Mouse (Mus musculus) T-cell, adult 2 months (primary cell): ENCODE data around the gene Rbbp8nl.
"Not testable (repeated sequence)": the region's sequence is repeated elsewhere in the genome, so short reads cannot be mapped to it uniquely, and the experiment has no call there.

Experiments
- DNase-seq: peaks from one replicate; pipeline ENCODE4 v3.0.0; 2022; ENCODE audit warnings: low spot score

Gene Rbbp8nl

DNA sequence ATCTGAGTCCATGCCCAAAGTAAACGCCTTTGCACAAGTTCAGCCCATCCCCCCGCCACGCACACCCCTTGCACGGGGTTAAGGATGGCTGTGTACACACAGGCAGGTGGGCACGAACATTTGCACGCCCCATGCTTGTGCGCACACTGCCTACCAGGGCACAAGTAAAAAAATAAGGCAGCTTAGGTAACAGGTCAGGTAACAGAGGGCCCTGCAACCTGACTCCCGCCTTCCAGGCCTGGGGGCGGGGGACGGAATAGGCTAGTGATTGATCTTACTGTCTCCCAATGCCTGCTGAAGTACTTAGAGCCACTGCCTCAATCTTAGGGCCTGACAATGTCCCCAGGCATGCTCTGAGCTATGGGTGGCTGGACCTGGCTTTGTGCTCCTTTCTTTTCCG is 713 bp downstream of the Rbbp8nl start:
- DNase-seq = no peak

GRCm38 (mm10) chr2:180279321-180279720 is 10.4 kb downstream of the Rbbp8nl start:
- DNase-seq = no peak

- no peak for DNase-seq
Measured at GRCm38 (mm10) chr2:180277773-180278320, 11.8 kb downstream of the Rbbp8nl start.

DNA sequence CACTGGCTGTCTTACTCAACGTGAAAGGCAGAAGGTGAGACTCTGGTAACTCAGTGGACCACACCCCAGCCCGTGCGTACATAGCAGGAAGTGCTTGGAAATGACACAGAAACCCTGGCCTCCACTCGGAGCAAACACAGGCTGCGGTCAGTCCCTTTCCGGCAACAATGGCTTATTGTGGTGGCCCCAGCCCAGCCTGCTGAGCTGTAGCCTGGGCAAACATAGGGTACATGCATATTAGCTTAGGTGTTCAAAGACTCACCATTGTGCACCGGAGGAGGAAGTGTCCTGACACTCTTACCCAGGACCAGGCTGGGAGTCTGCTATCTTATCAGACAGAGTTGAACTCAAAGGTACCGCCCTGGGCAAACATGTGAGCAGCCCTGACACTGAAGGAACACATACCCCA is 12.8 kb downstream of the Rbbp8nl start:
- DNase-seq = peak; percentile 93

GRCm38 (mm10) chr2:180276385-180276784 is 13.3 kb downstream of the Rbbp8nl start:
- DNase-seq = no peak

GRCm38 (mm10) chr2:180275836-180276235 is 13.8 kb downstream of the Rbbp8nl start:
- peak; percentile 86 for DNase-seq

GRCm38 (mm10) chr2:180274523-180274922 is 15.2 kb downstream of the Rbbp8nl start:
- no peak for DNase-seq

- DNase-seq = peak; percentile 95
Measured at GRCm38 (mm10) chr2:180273394-180274244, 16.1 kb downstream of the Rbbp8nl start, which contains the start of gene Cables2. Gene Cables2 (minus strand): TSS chr2:180273496.

DNA sequence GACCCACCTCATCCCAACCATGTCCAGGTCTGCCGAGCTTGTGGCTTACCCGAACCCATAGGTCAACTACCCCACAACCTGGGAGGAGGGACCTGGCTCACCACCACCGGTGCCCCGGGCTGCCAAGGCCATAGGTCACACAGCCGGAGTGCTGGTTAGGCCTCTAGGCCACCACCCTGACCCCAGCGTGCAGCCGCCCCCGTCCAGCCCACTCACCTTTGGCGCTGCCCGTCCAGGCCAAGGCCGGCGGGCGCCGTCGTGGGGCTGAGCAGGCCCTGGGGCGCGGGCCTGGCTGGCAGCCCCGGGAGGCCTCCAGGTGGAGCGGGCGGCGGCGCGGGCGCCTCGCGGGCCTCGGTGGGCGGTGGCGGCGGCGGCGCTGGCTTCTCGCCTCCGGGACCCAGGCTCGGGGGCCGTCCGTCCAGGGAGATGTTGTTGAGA is 16.8 kb downstream of the Rbbp8nl start:
- no peak for DNase-seq

DNA sequence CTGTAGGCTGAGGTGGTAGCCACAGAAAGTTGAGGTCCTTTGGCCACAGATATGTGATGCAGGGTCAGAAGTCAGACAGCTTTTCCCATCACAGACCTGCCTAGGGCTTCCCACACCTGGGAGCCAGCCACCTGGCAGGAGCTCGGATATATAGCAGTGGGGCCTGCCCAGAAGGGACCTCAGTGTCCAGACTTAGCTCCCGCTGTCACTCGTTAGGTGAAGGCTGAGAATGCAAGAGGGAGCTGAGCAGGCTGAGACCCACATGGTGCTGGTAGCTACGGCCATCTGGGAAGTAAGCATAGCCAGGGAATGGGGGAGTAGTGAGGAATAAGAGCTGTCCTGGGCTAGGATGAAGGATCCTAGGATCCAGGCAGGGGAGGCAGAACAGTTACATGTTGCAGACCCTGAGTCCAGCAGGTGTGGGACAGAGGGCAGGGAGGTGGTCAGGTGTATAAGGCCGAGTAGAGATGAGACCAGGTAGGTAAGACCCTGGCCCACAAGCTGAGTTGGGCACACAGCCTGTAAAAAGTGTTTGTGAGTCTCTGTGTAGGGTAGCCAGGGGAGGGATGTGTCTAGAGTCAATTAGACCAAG is 17.8 kb downstream of the Rbbp8nl start:
- no peak for DNase-seq

GRCm38 (mm10) chr2:180270537-180271255 is 19.0 kb downstream of the Rbbp8nl start:
- DNase-seq = no peak

- DNase-seq = no peak
Measured at GRCm38 (mm10) chr2:180269329-180269728, 20.4 kb downstream of the Rbbp8nl start.

DNA sequence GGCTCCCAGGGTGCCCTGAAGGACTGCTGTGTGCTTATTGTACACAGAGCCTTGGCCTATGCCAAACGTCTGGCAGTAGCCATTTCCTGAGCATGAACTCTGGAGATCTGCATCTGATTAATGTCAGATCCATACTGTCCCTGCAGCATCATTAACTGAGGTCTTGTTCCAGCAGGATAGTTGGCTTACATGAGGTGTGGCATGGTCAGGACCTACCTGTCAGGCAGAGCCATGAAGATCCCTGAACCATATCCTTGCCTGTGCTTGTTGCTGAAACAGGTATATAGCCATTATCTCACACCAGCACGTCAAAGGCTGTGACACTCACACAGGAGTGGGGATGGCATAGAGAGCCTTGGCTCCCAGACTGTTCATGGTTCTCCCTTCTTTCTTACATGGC is 21.7 kb downstream of the Rbbp8nl start:
- DNase-seq = no peak

- no peak for DNase-seq
Measured at GRCm38 (mm10) chr2:180262891-180263290, 26.8 kb downstream of the Rbbp8nl start.

- DNase-seq = no peak
Measured at GRCm38 (mm10) chr2:180262441-180262840, 27.2 kb downstream of the Rbbp8nl start.

- no peak for DNase-seq
Measured at GRCm38 (mm10) chr2:180261901-180262300, 27.8 kb downstream of the Rbbp8nl start.

GRCm38 (mm10) chr2:180260610-180261480 is 28.8 kb downstream of the Rbbp8nl start:
- DNase-seq = no peak

GRCm38 (mm10) chr2:180259826-180260609 is 29.7 kb downstream of the Rbbp8nl start:
- DNase-seq = not testable (repeated sequence)

DNA sequence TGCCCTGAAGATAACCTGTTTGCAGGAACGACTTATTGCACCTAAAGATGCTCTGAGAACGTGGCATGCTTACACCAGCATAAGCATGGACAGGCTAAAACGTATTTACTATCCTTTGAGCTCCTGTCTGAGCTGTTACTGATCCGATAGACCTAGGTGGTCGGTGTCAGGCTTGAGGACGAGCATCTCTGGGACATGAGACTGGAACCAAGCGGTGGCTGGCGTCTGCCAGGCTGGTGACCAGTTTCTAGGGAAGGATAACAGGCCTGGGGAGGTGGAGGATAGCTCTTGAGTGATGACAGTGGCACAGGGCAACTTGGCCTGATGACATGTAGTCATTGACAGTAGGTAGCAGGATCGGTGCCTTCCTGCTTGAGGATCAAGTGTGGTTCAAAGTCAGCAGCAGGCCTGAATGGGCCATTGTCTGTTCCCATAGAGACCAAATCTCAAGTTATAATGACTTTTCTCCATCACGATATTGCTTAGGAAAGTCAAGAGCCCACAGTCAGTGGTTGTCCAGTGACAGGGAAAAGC is 30.7 kb downstream of the Rbbp8nl start:
- not testable (repeated sequence) for DNase-seq
